Mouse (Mus musculus) bone marrow macrophage, adult 2 months (primary cell): ENCODE data around the gene Map3k5.

Source experiments
- CTCF ChIP-seq: IDR thresholded peaks from 2 replicates; pipeline ENCODE4 v1.5.1; 2012; ENCODE audit warnings: low read depth, mild to moderate bottlenecking, low read length, moderate library complexity
- POLR2A ChIP-seq: IDR thresholded peaks from 2 replicates; pipeline ENCODE4 v1.6.1; 2012; ENCODE audit warnings: mild to moderate bottlenecking, low read depth, low read length, borderline replicate concordance

- no peak for TF ChIP-seq CTCF
- no peak for TF ChIP-seq POLR2A
Observed at GRCm38 (mm10) chr10:20160914-20161313, 226.6 kb downstream of the Map3k5 start.
